Mouse (Mus musculus) kidney, adult 18-20 months (tissue): Measurements from ENCODE around the gene Nbea.

Source experiments
- DNase-seq: peaks from one replicate; pipeline ENCODE4 v3.0.0; 2021

Gene Nbea

DNA sequence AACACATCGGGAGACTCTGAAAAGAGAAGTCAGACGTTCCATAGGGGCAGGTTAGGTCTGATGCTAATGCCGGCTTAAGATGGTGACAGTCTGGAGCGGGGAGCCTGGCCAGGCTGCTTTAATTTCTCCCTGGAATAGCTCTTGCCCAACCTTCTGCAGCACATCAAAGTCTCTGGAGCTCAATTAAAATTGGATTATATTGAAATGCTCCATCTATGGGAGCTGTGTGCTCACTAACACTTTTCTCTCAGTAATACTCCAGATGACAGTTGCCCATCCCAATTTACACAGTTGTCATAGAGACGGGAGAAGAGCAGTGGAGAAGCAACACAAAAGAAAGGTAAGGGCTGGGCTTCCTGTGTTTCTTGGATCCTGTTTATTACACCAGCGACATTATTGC, 442.1 kb downstream of the Nbea start:
- no peak for DNase-seq

DNA sequence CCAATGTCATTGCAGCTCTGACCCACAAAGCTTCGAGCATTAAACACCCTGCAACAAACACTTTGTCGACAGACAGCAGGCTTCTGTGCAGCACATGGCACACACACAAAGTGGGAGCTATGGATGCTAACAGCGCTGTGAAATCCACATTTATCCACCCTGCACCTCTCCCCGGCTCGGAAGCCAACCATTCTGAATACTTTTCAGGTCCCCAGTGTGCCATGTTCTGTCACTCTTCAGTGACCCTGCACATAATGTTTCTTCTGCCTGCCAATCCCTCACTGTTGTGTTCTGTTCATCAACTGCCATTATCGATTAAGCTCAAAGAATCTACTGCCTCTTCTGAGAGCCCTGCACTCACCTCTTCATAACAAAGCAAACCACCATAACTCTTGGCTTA, 449.8 kb downstream of the Nbea start:
- no peak for DNase-seq

DNA sequence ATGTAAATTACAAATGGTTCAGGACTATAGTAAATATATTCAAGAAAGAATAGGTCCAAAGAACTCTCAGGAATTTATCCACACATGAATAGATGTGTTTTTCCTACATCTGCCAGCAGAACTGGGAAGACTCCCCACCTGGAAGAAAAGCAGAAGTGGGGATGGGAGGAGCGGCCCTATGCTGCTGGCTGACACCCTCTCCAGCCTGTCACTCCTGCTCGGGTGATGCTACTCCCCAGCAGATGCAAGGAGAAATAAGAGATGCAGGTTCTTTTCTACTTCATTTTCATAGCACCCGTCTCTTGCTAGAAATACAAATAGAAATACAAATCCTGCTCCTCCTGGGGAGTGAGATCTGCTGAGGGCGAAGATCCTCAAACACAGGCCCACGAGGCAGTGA, 453.0 kb downstream of the Nbea start:
- no peak for DNase-seq

DNA sequence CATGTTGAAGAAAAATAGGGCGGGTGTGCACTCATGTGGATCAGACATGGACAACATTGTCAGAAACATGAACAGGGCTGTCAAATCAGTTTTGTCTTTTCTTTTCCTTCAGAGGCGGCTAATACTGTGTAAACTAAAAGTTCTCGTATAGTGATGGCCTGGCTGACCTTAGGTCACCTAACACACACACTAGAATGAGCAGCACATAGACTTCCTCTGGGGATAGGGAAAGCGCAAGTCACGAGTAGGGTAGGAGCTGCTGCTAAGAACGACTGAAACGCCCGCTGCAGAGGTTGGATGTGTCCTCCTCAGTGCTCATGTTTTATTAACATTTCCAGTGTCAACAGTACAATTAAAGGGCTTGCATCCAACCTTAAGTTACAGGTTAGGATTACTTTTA, 453.4 kb downstream of the Nbea start:
- DNase-seq = no peak

DNA sequence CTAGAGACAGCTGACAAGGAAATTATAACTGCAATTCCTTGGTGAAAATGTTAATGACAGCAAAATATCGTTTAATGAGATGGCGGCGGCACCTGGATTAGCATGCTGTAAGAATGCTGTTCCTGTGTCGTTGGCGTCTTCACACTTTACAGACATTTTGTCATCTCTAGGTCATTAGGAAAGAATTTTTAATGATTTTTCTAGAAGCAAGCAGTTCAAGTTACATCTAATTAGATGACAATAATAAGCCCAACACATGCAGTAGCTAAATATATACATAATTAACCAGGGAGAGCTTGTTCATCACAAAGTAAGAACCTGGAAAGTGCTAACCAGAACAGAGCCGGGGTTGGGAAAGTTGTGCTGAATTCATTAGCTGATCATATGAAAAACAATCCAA, 469.2 kb downstream of the Nbea start:
- DNase-seq = no peak

DNA sequence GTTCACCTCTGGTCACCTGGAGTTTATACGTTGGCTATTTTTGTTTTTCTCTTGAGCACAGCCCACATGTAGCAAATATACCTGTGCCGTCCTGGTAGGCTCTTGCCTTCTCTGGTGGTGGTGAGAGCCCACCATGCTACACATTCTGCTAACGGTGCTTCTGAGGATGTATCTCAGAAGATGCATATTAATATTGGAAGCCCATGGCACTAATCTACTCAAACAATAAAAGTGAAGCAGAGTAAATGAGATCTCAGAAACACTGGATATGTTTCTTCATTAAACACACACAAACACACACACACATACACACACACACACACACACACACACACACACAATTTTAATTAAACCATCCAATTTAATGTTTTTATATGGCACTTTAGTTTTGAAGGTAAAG, 469.6 kb downstream of the Nbea start:
- DNase-seq = no peak

DNA sequence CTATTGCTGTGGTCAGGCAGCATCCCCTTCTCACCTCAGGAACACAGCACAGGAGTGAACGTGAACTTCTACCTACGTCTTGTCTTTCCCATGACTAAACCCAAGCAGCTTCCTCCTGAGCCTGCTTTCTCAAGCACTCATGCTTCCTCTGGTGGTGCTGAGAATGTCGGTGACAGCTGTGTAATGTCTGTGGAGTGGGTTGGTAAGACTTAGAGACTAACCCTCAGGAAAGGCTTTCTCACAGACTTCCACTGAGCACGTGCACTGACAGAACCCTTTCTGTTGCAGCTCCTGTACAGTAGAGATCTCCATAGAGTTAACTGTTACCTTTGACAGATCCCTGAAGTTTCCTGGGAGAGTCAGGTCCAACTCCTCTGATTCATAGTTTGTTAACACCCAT, 473.2 kb downstream of the Nbea start:
- DNase-seq = no peak

DNA sequence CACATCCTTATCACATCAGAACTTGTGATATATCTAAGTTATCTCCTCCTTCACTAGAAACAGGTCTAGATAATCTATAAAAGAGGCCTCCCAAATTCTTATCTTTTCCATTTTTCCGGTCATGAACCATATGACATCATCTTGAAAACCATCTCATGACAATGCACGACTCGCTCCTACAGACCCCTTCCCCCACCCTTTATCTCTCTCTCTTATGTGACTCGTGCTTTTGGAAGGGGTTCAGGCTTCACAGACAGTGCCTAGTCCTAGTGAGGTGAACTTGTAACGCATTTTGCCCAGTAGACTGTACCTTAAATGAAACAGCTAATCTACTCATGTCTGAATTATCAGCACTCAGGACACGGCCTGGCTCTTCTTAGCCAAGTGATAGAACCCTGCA, 481.9 kb downstream of the Nbea start:
- no peak for DNase-seq

DNA sequence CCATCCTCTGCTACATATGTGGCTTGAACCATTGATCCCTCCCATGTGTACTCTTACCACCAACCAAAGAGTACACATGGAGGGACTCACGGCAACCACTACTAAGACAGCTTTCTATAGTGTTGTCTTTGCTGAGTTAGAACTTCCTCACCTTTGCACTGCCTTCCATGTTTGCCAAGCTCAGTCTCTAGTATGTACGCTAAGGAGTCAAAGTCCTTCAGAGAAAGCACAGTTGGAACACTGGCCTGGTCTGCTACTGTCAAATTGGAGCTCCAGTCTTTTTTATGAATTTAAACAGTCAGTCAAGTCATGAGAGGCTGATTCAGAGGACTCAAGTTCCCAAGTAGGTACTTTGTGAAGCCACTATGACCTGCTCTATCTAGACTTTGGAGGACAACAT, 486.3 kb downstream of the Nbea start:
- peak; percentile 29 for DNase-seq

DNA sequence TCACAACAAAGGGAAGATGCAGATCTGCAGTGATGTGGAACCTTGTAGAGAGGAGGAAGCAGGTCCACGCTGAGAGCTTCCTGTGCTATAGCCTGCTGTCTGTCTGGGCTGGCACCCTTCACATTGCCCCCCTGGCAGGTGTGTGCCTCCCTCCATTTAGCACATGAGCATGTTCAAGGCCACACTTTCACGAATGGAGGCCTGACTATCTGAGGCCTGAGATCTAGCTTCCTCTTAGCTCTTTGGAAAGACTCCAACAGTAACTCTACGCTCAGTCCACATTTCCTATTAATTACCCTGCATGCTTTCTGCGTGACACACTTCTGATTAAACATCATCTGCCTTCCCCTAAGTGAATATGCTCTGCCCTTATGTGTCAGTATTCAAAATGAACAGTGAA, 490.4 kb downstream of the Nbea start:
- DNase-seq = no peak

DNA sequence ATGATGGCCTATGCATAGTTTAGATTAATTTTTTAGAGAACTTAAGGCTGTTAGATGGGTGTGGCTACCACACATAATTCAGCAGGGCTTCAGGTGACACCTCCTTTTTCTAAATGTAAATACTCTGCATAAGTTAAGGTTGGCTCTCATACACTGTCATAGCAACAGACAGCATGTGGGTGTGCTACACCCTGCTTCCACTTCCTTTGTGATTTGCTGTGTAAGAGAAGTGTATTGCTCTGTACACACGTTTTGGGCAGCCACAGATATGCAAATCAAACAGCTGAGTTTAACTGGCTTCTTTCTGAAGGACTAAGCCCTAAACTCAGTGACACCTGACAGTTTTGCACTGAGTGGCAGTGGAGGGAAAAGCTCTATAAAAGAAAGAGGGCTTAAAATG, 495.4 kb downstream of the Nbea start:
- no peak for DNase-seq

DNA sequence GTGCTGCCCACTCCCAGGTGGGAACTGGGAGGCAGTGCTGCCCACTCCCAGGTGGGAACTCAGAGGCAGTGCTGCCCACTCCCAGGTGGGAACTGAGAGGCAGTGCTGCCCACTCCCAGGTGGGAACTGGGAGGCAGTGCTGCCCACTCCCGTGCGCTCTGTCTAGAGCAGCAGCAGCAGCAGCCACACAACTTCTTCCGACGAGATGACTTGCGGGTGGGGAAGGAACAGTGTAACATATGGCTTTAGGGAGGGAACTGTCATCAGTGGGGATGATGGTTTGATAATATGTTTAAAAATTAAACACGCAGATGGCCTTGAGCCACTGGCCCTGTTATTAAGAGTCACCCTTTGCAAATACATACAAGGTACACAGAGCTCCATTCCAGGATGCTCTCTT, 496.5 kb downstream of the Nbea start:
- no peak for DNase-seq

DNA sequence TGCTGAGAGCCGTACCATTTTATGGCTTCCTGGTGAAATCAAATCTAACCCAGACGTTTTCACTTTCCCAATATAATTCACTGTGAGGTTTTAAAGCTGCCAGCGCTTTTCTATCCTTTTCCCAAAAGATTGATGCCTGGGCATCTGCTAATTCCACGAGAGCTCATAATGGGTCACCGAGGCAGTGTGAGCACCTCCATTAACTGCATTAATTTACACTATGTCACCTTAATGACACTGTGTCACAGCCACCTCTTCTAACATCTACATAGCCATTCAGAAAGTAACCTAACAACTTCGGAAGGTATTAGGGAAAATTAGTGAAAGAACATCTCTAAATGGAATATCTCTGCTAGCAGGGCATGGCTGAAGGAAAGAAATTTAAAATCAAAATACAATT, 497.9 kb downstream of the Nbea start:
- DNase-seq = no peak

DNA sequence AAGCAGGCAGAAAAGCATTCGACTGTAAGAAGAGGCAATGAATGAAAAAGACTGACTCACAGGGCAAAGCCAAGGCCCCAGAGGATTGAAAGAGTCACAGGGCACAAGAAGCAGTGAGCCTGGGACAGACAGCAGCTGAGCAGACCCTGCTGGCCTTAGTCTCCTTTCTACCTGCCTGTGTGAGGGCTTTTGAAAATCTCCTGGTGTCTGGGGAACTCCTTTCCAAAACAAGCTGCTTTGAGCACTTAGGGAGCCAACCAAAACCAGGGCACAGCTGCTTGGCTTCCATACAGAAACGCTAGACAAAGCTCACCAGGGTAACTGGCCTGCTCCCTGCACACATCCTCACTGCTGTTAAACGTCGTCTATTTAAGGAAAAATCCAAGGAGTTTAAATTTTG, 498.6 kb downstream of the Nbea start:
- DNase-seq = no peak

DNA sequence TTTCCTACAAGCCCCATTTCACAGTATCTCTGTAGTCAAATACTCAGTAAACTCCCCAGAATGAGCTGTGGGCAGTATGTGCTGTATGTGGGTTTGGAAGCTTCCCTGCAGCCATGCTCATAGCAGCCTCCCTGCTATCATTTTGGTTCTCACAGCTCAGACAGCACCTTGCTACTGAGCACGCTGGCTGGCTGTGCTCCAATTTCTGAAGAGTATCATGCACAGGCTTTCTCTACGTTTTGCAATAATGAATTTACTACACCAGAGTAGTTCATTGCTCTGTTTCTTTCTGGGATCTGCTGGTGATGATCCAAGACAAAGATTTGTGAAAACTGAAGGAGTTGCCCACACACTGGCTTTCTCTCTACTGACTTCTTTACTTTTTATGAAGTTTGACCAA, 505.8 kb downstream of the Nbea start:
- no peak for DNase-seq

DNA sequence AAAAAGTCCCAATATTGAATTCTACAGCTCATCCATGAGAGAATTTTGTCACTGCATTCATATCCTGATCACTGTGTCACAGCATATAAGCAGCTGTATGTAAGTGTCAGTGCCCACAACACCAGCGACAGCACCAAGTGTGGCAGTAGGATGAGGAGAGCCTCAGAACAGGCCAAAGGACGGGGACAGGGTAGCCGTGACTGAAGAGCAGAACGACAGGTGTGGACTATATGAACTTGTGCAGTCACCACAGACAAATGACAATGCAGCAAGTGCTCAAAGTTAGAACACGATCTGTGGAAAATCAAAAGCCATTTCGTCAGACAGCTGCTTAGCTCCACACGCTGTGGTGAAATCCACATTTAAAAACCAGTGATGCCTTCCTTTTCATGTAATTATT, 509.3 kb downstream of the Nbea start:
- no peak for DNase-seq

DNA sequence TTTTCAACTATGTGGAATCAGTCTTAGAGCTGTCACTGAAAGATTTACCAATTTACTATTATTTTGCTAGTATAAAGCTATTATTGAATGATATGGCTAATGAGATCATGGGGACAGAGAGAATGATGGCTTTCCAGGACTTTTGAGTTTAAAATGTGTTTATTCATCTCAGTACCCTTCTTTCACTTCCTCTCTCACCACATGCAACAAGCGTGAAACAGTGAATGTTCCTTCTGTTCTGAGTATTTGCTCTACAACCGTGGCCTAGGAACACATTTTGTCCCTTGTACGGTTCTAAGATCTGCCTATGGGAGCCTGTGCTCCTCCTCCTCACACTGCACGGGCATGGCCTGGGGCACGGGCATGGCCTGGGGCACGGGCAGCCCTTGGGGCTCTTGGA, 516.5 kb downstream of the Nbea start:
- no peak for DNase-seq

DNA sequence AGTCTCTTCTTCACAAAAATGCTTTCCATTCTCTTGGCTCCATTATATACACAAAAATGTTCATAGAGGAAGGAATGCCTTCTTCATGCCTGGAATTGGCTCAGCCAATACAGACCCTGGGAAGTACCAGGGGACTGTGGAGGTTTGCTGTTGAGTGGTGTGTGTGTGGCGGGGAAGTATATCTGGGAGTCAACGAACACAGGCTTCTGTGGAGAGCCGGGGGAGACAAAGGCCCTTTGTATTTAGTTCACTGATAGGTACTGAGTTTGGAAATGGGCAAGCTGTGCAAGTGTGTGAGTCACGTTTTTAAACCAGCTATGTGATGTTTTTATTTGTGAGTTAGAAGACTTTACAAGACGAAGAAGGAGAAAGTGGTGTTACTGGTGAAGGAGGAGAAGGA, 517.6 kb downstream of the Nbea start:
- no peak for DNase-seq

DNA sequence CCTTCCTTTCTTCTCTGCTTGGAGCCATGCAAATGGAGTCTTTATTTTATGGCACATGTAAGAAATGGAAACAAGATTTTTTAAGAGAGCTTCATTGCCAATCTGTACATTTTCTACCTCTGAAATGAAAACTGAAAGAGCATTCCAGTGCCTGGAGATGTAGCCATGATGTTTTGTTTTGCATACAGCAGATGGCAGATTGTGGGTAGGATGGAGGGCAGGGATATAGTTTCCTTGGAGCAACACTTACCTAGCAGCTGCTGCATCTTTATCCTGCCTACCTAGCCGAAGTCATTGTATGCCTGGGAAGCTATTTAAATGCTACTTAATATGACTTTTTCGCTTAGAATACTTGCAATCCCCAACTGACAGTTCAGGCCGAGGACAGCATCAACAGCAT, 518.8 kb downstream of the Nbea start:
- no peak for DNase-seq

DNA sequence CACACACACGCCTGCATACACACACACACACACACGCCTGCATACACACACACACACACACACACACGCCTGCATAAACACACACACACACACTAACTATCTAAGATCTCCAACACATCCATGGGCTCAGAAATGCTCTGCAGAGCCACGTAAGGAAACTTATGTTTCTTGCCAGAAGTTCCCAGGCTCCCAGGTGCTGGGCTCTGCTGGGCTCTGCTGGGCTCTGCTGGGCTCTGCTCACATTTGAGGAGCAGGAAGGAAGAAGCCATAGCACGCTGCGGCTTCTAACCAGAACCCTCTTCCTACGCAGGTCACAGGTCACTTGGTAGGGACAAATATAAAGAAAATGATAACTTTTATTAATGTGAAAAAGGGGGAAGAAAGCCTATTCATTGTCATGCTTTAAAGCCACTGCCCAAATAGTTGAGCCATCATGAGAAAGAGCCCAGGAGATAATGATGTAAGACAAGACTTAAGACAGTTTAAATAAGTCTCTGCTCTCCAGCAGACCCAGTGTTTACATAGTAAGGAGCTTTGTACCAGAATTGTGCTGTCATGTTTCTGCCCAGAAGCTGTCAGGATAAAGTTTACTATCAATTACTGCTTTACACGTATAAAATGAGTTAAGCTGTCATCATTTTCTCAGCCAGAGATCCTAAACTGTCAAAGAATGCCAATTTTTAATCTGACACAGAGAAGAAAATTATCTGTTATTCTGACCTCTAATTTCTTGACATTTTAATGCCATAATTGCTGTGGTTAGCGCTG, 521.6 kb downstream of the Nbea start:
- DNase-seq = no peak

DNA sequence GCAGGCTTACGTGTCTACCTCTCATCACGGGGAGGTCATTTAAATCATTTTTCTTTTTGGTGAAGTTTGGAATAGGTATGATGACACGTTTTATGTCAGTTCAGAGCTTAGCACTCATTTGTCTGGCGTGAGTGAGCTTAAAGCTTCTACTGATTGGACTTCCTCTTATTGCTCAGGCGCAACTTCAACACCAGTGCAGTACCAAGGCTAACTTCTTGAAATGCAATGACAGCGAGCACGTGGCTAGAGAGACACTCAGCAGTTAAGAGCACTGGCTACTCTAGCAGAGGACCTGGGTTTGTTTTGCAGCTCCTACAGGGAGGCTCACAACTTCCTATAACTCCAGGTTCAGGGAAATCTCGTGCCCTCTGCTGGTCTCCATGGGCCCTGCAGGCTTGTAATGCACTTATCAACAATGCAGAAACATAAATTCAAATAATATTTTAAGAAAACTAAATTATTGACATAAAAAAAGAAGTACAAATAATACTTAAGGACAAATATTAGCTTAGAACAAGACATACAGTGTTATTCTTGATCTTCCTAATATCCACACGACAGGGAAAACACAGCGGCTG, 523.2 kb downstream of the Nbea start:
- no peak for DNase-seq

DNA sequence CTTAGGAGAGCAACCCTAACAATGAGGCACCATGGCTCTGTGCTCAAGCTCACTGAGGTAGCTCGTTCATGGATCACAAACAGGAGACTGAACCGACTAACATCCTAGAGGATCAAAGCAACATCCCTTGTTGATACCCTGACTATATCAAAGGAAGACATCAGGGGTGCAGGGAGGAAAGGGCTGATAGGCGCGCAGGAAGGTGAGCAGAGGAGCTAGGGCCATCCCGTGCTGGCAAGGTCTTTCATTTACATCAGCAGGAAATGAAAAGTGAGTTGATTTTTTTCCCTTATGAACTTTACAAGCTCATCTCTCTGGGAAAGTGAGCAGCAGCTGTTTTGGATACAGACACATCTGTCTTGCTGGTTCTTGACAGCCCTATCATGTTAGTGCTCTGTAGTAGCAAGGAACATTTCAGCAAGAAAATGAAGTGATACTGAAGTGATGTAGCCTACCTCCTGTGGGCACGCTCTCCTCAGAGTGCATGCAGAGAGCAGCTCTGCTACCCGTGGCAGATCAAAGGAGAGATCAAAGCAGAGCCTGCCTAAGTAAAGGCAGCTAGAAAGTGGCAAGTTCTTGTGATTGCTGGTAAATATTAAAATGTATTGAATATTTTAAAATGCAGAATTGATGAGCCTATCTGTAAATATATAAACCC, 523.8 kb downstream of the Nbea start:
- DNase-seq = no peak

DNA sequence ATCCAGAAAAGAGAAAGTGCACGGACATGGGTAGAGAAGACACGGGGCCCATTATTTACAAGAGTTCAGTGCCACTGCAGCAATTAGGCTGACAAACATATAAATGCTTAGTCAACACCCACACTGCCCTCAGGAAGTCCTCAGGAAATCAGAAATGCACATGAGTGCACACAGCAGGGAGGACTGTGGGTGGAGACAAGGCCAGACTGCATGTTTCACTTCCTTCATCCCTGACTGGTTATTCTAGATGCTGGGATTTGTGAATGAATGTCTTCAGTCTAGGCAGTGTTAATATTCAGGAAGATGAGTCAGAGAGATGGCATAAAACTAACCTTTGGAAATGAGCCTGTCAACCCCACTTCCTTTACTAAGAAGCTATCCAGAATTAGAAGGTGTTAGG, 531.2 kb downstream of the Nbea start:
- no peak for DNase-seq

DNA sequence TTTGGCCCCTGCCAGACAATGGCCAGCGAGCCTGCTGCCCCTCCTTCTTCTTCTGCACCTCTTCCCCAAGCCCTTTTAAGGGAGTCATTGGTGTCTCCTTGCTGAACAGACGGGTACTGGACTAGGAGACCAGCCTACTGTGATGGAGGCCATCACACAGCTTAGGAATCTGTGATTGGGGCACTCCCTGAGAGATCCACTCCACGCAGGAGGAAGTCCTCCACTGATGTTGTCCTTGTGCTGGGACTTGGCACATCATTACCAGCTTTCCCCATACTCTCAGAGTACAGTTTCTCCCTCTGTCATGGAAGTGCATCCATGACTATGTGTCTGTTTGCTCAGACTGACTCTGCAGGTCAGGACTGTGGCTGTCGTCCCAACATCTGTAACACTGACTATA, 531.6 kb downstream of the Nbea start:
- no peak for DNase-seq

DNA sequence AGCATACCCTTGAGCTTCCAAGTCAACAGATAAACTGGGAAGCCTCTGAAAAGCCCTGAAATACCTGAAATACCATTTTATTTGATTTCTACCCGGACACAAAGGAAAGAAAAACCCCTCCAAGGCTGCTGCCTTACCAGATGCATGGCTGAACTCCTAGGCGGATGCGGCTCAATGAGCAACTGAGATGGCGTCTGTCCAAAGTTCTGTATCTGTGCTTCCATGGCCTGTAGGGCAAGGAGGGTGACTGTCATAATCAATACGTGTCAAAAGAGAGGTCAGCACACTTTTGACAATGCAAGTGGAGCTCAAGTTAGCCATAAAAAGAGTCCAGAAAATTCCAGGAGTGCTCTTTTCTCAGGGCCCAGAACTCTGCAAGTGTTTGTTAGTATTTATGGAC, 534.0 kb downstream of the Nbea start:
- no peak for DNase-seq
